Mouse (Mus musculus) stomach, postnatal 0 days (tissue): Measurements from ENCODE around the gene Gtf2f2.

Experiments
- CTCF ChIP-seq: IDR thresholded peaks from 2 replicates; pipeline ENCODE4 v1.5.1; 2016; ENCODE audit warnings: antibody characterized with exemption, low read depth, mild to moderate bottlenecking, moderate library complexity
- EP300 ChIP-seq: optimal IDR thresholded peaks from 2 replicates; pipeline ENCODE3; 2016; ENCODE audit warnings: antibody characterized with exemption

DNA sequence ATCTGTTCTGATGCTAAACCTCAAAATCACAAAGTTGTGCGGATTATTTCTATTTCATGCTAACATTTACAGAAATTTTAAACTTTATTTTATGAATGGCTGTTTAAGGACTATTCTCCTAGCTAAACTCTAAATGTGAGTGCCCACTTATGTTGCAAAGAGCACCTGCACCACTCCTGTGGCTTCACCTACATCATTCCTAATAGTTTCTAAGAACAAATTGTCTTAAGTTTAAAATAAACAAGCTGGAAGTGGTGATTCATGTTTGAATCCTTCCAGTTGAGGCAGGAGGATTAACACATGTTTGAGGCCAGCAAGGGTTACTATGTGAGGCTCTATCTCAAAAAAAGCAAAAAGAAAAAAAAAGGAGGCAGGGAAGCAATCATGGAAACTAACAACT, 46.2 kb downstream of the Gtf2f2 start:
- no peak for TF ChIP-seq CTCF
- no peak for TF ChIP-seq EP300
